Mouse (Mus musculus) thymus, postnatal 14 days (tissue): ENCODE data around the gene Rasl10a.

Experiments used
- DNase-seq: peaks from one replicate; pipeline ENCODE4 v3.0.0; 2021

Rasl10a gene

GRCm38 (mm10) chr11:5057856-5058641 lies at the start of gene Rasl10a:
Gene Rasl10a, plus strand, starts transcription at chr11:5058128.
- peak; percentile 69 for DNase-seq

DNA sequence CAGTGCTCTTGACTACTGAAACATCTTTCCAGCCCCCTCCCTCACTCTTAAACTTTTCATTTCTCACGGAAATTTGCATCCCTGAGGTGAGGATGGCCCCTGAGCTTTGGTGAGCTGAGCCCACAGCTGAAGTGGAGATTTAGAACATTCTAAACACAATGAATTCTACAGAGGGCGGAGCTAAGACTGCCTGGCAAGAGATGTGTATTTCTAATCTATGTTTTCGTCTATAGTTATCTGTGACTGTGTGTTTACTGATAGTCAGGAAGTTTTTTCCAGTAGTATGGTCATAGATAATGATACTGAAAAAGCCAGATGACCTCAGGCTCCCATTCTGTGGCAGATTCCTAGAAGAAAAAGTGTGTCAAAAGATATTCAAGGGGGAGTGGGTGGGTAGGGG lies 49.1 kb upstream of the Rasl10a start:
- no peak for DNase-seq

DNA sequence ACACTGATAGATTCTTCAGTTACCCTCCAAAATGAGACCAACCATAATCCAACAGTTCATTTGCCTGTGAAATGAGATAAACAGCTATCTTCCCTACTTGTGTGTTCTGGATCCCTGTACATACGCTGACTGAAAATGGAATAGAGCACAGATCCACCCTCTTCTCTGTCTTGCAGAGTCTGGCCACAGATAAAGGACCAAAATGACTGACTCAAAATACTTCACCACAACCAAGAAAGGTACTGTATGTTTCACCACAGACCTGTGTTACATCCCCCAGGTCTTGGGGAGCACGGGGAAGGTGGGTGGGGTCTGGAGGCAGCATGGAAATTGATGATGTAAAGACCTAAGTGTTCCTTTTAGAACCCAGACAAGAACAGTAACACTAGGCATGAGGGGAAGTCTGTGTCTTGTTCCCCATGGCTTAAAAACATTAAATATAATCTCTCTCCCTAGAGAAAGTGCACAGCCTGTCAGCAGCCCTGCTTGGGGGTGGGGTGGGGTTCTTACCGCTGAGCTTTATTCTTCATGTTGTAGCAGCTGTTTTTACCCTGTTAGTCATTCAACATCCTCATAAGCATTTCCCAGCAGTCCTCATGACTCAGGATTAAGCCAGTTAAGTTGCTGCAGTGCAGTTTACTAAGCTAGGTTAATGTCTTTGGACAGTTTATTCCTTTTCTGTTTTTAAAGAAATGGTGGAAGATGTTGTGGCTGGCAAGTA lies 48.4 kb upstream of the Rasl10a start:
- no peak for DNase-seq

DNA sequence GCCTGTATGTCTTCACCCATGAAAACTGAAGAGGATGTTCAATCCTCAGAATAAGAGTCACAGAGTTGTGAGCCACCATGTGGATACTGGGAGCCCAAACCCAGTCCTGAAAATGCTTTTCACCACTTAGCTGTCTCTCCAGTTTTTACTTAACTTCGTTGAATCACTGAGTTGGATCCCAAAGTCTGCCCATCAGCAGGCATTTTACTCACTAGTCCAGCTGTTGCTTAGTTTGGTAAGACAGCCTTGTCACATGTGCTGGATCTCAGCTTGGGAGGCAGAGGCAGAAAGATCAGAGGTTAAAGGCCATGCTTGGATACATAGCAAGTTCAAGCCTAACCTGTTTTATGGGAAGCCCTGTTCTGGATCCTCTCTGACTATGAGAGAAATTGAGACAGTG lies 47.7 kb upstream of the Rasl10a start:
- DNase-seq, result no peak

- no peak for DNase-seq
Measured at GRCm38 (mm10) chr11:5011480-5011879, 46.4 kb upstream of the Rasl10a start.

GRCm38 (mm10) chr11:5012213-5012715 lies 45.7 kb upstream of the Rasl10a start:
- no peak for DNase-seq

- peak; percentile 41 for DNase-seq
Measured at GRCm38 (mm10) chr11:5015720-5016119, 42.2 kb upstream of the Rasl10a start.

DNA sequence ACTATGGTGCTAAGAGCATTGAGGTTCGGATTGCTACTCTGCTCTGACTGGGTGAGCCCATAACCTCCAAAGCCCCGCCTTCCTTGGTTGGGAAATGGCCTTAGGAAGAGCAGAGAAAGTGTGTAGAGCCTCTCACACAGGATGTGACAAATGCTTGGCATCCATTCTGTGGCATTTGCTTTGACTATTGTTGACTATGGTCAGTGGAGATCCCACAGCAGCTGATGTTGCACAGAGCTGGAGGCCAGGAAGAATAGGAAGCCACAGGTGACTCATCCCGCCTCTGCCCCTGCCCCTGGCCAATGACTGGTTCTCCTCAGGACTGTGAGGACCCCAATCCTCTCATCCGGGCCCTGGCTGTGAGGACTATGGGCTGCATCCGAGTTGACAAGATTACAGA lies 41.6 kb upstream of the Rasl10a start:
- DNase-seq, result no peak

- DNase-seq, result no peak
Measured at GRCm38 (mm10) chr11:5017506-5017905, 40.4 kb upstream of the Rasl10a start.

- no peak for DNase-seq
Measured at GRCm38 (mm10) chr11:5025108-5025507, 32.8 kb upstream of the Rasl10a start.

GRCm38 (mm10) chr11:5028228-5028627 lies 29.7 kb upstream of the Rasl10a start:
- no peak for DNase-seq

GRCm38 (mm10) chr11:5032706-5033105 lies 25.2 kb upstream of the Rasl10a start:
- no peak for DNase-seq

DNA sequence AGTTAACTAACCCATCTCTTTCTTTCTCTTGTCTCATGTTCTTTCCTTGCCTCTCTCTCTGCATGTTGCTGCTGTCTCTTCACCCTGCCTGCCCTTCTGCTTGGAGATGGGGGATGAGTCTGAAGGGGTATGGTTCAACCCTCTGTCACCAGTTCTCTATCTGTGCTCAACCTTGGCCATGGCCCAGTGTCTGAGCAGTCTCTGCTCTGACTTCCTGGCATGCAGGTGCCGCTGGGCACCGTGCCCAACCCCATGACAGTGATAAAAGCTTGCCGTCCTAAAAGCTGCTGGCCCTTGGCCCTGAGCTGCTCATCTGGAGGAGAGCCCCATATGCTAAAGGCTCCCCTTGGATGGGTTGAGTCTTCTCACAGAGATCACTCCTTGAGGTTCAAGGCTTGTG lies 24.8 kb upstream of the Rasl10a start:
- no peak for DNase-seq

GRCm38 (mm10) chr11:5035421-5035820 lies 22.5 kb upstream of the Rasl10a start:
- DNase-seq, result no peak

DNA sequence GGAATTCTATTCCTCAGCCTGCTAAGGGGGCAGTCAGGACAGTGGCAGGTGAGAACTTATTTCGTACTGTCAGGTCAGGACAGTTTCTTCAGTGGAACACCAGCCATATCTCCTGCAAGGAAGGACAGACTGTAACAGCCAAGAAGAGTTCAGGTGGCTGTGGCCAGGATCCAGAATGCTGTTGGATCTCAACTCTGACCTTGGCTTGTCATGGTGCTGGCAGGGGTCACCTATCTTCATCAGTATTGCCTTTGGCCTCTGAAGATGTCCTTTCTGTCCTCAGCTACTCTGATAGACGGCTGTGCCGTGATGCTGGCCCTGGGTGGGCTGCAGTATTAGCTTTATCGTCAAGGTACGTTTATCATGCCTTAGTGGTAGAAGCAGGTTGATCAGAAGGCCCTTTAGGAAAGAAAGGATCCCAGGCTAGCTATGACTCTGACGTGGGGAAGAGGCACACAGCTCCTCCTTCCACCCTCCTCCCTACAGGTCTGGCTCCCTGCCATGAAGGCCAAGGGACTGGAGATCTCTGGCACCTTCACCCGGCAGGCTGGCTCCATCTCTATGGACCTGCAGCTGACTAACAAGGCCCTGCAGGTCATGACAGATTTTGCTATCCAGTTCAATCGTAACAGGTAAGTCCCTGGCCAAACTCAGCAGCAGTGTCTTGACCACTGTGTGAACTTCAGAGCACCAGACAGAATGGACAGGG lies 20.6 kb upstream of the Rasl10a start:
- DNase-seq, result no peak

- no peak for DNase-seq
Measured at GRCm38 (mm10) chr11:5040585-5040984, 17.3 kb upstream of the Rasl10a start.

DNA sequence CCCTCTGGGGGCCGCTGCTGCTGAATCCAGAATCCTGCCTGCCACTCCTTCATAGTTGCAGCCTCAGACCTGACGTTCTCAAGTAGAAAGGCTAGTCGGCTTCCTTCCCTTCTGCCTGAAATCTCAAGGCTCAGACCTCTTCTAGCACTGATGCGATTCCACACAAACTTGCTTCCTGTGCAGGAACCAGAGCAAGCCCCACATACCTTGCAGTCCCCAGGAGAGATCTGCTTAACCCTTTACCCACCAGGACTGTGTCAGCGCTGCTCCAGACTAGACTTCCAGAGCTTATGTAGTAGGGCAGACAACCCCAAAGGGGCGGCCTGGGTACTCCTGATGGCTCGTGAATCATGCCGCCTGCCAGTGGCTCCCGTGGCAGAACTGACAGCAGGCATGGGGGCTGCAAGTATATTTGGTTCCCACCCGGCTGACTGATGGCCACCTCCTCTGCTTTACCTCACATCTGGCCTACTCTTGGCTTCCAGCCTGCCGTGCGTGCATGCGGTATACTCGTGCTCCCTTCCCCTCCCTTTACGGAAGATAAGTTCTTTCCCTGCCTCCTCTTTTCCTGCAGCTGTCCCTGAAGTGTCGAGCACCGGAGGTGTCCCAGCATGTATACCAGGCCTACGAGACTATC lies 16.7 kb upstream of the Rasl10a start:
- DNase-seq, result no peak

- no peak for DNase-seq
Measured at GRCm38 (mm10) chr11:5042645-5043381, 15.1 kb upstream of the Rasl10a start.

DNA sequence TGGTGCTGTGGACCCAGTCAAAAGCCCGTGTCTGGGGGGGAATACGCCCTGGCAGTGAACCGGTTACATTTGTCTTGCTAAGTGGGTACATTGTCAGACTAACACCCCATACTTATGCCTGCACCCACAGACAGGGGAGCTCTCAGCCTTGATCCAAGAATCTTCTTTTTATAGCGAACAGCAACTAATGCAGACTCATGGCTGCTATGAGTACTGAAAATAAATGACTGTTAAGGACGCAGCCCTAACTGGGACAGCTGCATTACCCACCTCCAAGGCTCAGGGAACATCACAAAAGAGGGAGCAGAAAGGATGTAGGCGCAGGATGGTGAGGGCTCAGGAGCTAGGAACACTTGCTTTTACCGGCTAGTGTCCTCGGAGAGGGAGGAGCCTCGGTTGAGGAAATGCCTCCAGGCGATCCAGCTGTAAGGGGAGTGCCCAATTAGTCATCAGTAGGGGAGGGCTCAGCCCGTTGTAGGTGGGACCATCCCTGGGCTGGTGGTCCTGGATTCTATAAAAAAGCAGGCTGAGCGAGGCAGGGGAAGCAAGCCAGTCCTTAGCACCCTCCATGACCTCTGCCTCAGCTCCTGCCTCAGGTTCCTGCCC lies 11.5 kb upstream of the Rasl10a start:
- no peak for DNase-seq

GRCm38 (mm10) chr11:5051629-5052028 lies 6.3 kb upstream of the Rasl10a start:
- no peak for DNase-seq

GRCm38 (mm10) chr11:5052200-5052854 lies 5.6 kb upstream of the Rasl10a start:
- DNase-seq, result no peak
